Mouse (Mus musculus): ENCODE measurements at regions not wholly inside any gene's neighbourhood (a gene's known extent, or its start where the extent isn't known, plus 50 kb on each side); places are given as distances from the start of the nearest gene placed in this dataset.

DNA sequence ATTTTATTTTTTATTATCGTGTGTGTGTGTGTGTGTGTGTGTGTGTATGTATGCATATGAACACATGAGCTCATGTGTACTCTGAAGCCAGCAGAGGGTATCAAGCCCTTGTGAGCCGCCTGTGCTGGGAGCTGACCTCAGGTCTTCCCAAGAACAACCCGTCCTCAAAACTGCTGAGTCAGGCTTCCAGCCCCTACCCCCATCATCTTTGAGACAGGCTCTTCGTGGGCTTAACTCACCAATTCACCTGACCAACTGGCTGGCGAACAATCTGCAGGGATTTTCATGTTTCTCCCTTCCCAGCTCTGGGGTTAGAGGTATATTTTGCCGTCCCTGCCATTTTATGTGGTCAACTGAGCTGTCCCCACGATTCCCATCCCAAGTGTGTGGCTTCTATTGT lies 107.7 kb upstream of the Ubr2 start:
- Histone ChIP-seq H3K4me3 (ENCODE audit: control insufficient read depth, insufficient read depth, low read length) (no peak overlapping the region), H3K27me3 (ENCODE audit: control insufficient read depth, insufficient read depth, low read length) (no peaks in the 10 kb centered on the region), H3K36me3 (ENCODE audit: control insufficient read depth, insufficient read depth, low read length) (no peaks in the 10 kb centered on the region), H3K4me1 (replicated peaks; ENCODE audit: control insufficient read depth, insufficient read depth, low read length) (no peaks in the 10 kb centered on the region), H3K27ac (ENCODE audit: control insufficient read depth, insufficient read depth, low read length) (no peak overlapping the region)
- 84% methylated on average over 7 of the region's 7 CpGs for WGBS
- TF ChIP-seq CTCF (IDR thresholded peaks at IDR 0.05; ENCODE audit: borderline replicate concordance, control insufficient read depth, extremely low read depth, insufficient read depth, low read length, poor library complexity) (no peak), POLR2A (IDR thresholded peaks at IDR 0.05; ENCODE audit: control insufficient read depth, extremely low read depth, insufficient read depth, low read length, poor library complexity) (no peak)
- DNase-seq, result no peak

DNA sequence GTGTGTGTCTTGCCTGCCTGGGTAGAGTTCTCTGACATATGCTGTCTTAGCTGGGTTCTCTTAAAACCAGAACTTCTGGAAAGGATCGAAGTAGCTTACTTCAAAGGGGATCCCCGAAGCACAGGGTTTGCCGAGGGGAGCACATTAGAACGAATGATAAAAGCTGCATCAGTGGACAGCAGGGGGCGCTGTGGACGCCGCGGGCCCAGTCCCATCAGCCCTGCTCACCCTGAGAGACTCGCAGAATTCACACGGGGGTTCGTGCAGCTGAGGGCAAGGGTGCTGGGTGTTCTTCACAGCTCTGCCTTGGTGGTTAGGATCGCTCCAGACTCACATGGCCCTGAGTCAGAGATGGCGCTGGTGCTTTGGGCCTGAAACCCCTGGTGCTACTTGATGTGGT lies 105.4 kb upstream of the Ubr2 start:
- peak; percentile 48 for DNase-seq
- TF ChIP-seq CTCF (IDR thresholded peaks at IDR 0.05; ENCODE audit: borderline replicate concordance, control insufficient read depth, extremely low read depth, insufficient read depth, low read length, poor library complexity) (peak; percentile 78), POLR2A (IDR thresholded peaks at IDR 0.05; ENCODE audit: control insufficient read depth, extremely low read depth, insufficient read depth, low read length, poor library complexity) (no peak)
- H3K27ac ChIP-seq (ENCODE audit: control insufficient read depth, insufficient read depth, low read length), result no peak overlapping the region
- no peak overlapping the region for H3K4me3 ChIP-seq (ENCODE audit: control insufficient read depth, insufficient read depth, low read length)
- no peaks in the 10 kb centered on the region for H3K27me3 ChIP-seq (ENCODE audit: control insufficient read depth, insufficient read depth, low read length)
- no peaks in the 10 kb centered on the region for H3K36me3 ChIP-seq (ENCODE audit: control insufficient read depth, insufficient read depth, low read length)
- WGBS, result 49% methylated on average over 13 of the region's 13 CpGs
- H3K4me1 ChIP-seq (replicated peaks; ENCODE audit: control insufficient read depth, insufficient read depth, low read length), result no peaks in the 10 kb centered on the region

DNA sequence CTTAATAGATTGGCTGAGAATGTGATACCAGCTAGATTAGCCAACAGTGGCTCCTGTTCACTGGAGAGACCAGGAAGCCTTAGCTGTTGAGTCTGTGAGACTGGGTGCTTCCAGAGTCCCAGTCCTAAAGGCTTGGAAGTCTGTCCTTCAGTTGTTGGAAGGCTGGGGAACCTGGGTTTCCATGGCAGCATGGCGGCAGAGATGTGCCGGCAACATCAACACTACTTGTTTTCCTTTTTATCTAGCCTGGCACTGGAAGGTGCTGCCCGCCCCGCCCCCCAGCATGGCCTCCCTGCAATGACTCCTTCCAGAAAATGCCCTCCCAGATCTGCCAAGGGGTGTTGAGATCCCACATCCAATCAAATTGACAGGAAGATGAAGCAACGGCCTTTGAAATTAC lies 104.8 kb upstream of the Ubr2 start:
- no peak overlapping the region for H3K27ac ChIP-seq (ENCODE audit: control insufficient read depth, insufficient read depth, low read length)
- H3K4me1 ChIP-seq (replicated peaks; ENCODE audit: control insufficient read depth, insufficient read depth, low read length), result no peaks in the 10 kb centered on the region
- no peaks in the 10 kb centered on the region for H3K36me3 ChIP-seq (ENCODE audit: control insufficient read depth, insufficient read depth, low read length)
- WGBS, result 95% methylated on average over 5 of the region's 5 CpGs
- no peaks in the 10 kb centered on the region for H3K27me3 ChIP-seq (ENCODE audit: control insufficient read depth, insufficient read depth, low read length)
- H3K4me3 ChIP-seq (ENCODE audit: control insufficient read depth, insufficient read depth, low read length), result no peak overlapping the region
- TF ChIP-seq CTCF (IDR thresholded peaks at IDR 0.05; ENCODE audit: borderline replicate concordance, control insufficient read depth, extremely low read depth, insufficient read depth, low read length, poor library complexity) (no peak), POLR2A (IDR thresholded peaks at IDR 0.05; ENCODE audit: control insufficient read depth, extremely low read depth, insufficient read depth, low read length, poor library complexity) (no peak)
- no peak for DNase-seq

DNA sequence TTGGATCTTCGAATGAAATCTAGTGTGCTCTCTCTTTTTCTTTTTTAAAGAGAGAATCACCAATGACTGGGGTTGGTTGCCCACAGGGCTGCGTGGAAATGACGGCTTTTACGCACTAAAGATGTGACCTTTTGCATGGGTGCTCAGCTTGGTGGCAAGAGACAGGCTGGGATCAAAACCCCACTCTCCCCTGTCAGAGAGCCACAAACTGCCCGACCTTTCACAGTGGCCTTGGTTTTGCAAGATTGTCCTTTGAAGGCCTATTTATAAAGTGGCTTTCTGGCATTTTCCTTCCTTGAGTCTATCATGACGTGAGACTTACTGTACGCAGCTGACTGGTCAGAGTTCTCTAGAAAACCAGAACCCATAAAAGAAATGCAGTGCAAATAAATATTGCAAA lies 104.4 kb upstream of the Ubr2 start:
- no peak for DNase-seq
- Histone ChIP-seq H3K27ac (ENCODE audit: control insufficient read depth, insufficient read depth, low read length) (no peak overlapping the region), H3K36me3 (ENCODE audit: control insufficient read depth, insufficient read depth, low read length) (no peaks in the 10 kb centered on the region), H3K4me3 (ENCODE audit: control insufficient read depth, insufficient read depth, low read length) (no peak overlapping the region), H3K4me1 (replicated peaks; ENCODE audit: control insufficient read depth, insufficient read depth, low read length) (no peaks in the 10 kb centered on the region), H3K27me3 (ENCODE audit: control insufficient read depth, insufficient read depth, low read length) (no peaks in the 10 kb centered on the region)
- WGBS, result 92% methylated on average over 7 of the region's 7 CpGs
- no peak for TF ChIP-seq CTCF (IDR thresholded peaks at IDR 0.05; ENCODE audit: borderline replicate concordance, control insufficient read depth, extremely low read depth, insufficient read depth, low read length, poor library complexity)
- TF ChIP-seq POLR2A (IDR thresholded peaks at IDR 0.05; ENCODE audit: control insufficient read depth, extremely low read depth, insufficient read depth, low read length, poor library complexity), result no peak

DNA sequence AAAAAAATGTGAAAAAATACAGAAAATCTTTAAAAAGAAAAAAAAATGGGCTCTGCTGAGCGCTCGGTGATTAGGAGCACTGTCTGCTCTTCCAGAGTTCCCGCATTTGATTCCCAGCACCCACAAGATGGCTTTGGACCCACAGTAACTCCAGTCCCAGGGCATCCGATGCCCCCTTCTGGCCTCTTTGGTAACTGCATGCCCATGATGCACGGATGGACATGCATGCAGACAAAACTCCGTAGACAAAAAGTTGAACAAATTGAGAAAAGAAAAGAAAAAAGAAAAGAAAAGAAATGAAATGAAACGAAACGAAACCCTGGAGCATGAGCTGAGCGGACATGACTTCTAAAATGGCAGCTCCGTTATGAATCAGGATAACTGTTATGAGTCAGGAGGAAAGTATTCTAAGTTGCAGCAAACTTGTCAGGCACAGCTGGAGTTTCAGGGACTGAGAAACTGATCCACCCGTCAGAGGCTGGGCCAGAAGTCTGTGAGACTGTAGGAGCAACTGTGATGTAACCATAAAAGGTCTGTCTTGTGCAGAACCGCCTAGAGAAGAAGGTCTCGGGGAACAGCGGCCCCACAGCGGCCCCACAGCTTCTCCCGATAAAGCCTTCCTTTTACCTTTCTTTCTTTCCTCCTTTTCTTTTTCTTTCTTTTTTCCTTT lies 102.3 kb upstream of the Ubr2 start:
- Histone ChIP-seq H3K27ac (ENCODE audit: control insufficient read depth, insufficient read depth, low read length) (no peak overlapping the region), H3K4me3 (ENCODE audit: control insufficient read depth, insufficient read depth, low read length) (no peak overlapping the region), H3K27me3 (ENCODE audit: control insufficient read depth, insufficient read depth, low read length) (no peaks in the 10 kb centered on the region), H3K36me3 (ENCODE audit: control insufficient read depth, insufficient read depth, low read length) (no peaks in the 10 kb centered on the region), H3K4me1 (replicated peaks; ENCODE audit: control insufficient read depth, insufficient read depth, low read length) (no peaks in the 10 kb centered on the region)
- 95% methylated on average over 16 of the region's 16 CpGs for WGBS
- TF ChIP-seq CTCF (IDR thresholded peaks at IDR 0.05; ENCODE audit: borderline replicate concordance, control insufficient read depth, extremely low read depth, insufficient read depth, low read length, poor library complexity), result 0 out of 2 replicates have a peak, but pooled peaks have one; percentile 27
- no peak for TF ChIP-seq POLR2A (IDR thresholded peaks at IDR 0.05; ENCODE audit: control insufficient read depth, extremely low read depth, insufficient read depth, low read length, poor library complexity)
- peak; percentile 24 for DNase-seq

DNA sequence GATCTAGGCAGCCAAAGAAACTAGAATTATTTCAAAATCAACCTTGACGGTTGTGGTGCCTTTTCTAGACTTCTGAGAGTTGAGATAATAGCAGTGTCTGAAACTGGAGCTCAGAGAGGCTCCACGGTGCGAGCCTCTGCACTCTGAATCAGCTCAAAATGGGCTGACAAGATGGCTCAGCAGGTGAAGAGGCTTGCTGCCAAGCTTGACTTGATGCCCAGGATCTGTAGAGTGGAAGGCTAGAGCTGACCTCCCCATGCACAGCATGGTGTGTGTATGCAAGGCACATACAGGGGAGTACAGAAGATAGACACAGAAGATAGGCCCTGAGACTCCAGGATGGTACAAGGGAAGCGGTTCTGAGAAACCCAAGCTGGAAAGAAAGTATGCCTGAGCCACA lies 100.5 kb upstream of the Ubr2 start:
- Histone ChIP-seq H3K4me3 (ENCODE audit: control insufficient read depth, insufficient read depth, low read length) (no peak overlapping the region), H3K27ac (ENCODE audit: control insufficient read depth, insufficient read depth, low read length) (no peak overlapping the region), H3K36me3 (ENCODE audit: control insufficient read depth, insufficient read depth, low read length) (no peaks in the 10 kb centered on the region), H3K27me3 (ENCODE audit: control insufficient read depth, insufficient read depth, low read length) (no peaks in the 10 kb centered on the region), H3K4me1 (replicated peaks; ENCODE audit: control insufficient read depth, insufficient read depth, low read length) (no peaks in the 10 kb centered on the region)
- TF ChIP-seq POLR2A (IDR thresholded peaks at IDR 0.05; ENCODE audit: control insufficient read depth, extremely low read depth, insufficient read depth, low read length, poor library complexity), result no peak
- no peak for TF ChIP-seq CTCF (IDR thresholded peaks at IDR 0.05; ENCODE audit: borderline replicate concordance, control insufficient read depth, extremely low read depth, insufficient read depth, low read length, poor library complexity)
- 92% methylated on average over 4 of the region's 4 CpGs for WGBS
- no peak for DNase-seq

DNA sequence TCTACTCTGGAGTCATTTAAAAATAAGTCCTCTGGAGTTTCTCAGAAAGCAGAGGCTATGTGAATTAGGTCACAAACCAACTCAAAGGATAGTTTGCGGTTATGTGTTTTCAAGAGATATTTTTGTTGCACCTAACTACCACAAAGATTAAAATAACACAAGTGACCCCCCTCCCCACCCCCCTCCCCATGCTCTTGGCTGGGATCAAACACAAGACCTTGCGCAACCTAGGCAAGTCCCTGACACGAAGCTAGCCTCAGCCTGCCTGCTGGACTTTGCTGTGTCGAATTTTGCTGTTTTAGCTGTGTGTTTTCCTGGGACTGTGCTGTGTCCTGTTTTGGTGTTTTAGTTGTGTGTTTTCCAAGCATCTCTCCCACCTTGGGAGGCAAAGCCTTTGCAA lies 94.0 kb upstream of the Ubr2 start:
- H3K4me1 ChIP-seq (replicated peaks; ENCODE audit: control insufficient read depth, insufficient read depth, low read length), result no peaks in the 10 kb centered on the region
- H3K36me3 ChIP-seq (ENCODE audit: control insufficient read depth, insufficient read depth, low read length), result no peaks in the 10 kb centered on the region
- DNase-seq, result no peak
- H3K27ac ChIP-seq (ENCODE audit: control insufficient read depth, insufficient read depth, low read length), result no peak overlapping the region
- no peaks in the 10 kb centered on the region for H3K27me3 ChIP-seq (ENCODE audit: control insufficient read depth, insufficient read depth, low read length)
- TF ChIP-seq POLR2A (IDR thresholded peaks at IDR 0.05; ENCODE audit: control insufficient read depth, extremely low read depth, insufficient read depth, low read length, poor library complexity) (no peak), CTCF (IDR thresholded peaks at IDR 0.05; ENCODE audit: borderline replicate concordance, control insufficient read depth, extremely low read depth, insufficient read depth, low read length, poor library complexity) (no peak)
- no peak overlapping the region for H3K4me3 ChIP-seq (ENCODE audit: control insufficient read depth, insufficient read depth, low read length)
- 58% methylated on average over 4 of the region's 4 CpGs for WGBS

Measured in thymus, adult 2 months (tissue).